Mouse (Mus musculus) adrenal gland, adult (tissue): ENCODE results near the gene 1700013F07Rik.
A peak's percentile ranks its signal among the peaks of the same experiment; 100 is the strongest.
"Not testable (repeated sequence)": the region's sequence is repeated elsewhere in the genome, so short reads cannot be mapped to it uniquely, and the experiment has no call there.

ENCODE experiments used
- DNase-seq, 2 experiments: peaks; one replicate each; pipeline ENCODE4 v3.0.0; 2022 to 2023; ENCODE audit warnings: low spot score in 1 of 2; ENCODE audit not compliant: inconsistent age in 2 of 2

Gene 1700013F07Rik

DNA sequence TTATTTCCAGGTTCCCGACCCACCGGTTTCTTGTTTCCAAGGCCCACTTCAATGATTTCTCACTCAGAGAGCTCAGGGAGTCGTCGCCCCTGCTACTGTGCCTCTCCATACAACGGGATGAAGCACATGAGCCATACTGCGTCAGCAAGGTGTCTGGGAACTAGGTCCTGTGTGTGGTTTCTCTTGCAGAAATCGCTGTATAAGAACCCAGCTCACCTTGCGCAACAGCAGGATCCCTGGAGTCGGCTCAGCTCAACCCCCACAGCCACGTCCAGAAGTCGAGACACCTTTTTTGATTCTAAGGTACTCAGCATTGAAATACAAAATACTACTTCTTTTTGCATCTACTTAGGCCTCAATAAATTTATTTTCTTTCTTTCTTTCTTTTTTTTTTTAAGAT lies 8.3 kb downstream of the 1700013F07Rik start:
- no peak for DNase-seq

DNA sequence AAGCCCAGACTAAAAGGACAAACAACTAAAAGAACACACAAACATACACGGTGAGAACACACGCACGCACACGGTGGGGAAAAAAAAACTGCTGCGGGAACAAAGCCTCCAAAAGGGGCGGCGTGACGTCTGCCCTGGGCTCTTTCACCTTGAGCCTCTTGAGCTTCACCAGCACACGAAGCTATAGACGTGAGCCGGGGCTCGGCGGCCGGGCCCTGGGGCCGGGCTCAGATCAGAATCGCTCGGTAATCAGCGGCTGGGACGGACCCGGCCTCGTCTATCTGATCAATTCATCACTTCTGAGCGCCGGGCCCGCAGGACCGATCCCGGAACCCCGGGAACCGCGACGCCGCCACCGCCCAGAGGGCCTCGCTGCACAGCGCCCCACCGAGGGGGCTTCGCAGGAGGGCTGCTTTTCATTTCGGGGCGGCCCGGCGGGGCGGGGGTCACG lies 20.2 kb downstream of the 1700013F07Rik start:
- no peak for DNase-seq

DNA sequence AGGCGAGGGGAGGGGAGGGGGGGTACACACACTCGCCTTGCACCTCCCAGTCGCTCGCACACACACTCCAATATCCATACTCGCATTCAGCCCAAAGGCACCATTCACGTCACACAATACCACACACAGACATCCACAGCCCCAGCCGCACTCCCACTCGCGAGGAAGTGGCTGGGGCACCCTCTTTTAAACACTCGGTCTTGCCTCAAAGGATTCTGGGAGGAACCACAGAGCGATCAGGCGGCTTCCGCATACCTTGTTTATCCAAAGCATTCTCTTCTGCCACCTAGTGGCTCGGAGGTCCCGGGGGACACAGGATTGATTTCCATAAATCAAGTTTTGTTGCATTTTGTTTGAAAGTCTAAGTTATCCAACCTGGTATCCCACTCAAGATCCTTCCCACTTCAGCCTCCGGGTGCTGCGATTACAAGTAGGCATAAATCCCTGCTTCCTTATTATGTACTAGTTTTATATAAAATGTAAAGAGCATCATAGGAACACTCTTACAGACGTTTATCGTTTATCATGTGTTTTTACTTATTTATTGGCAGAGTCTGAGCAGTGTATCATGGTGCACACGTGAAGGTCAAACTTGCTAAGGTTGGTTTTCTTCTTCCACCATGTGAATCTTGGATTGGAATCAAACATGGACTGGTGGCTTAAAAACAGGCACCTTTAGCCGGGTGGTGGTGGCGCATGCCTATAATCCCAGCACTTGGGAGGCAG lies 20.8 kb downstream of the 1700013F07Rik start:
- peak; percentile 93 to 98 for DNase-seq

DNA sequence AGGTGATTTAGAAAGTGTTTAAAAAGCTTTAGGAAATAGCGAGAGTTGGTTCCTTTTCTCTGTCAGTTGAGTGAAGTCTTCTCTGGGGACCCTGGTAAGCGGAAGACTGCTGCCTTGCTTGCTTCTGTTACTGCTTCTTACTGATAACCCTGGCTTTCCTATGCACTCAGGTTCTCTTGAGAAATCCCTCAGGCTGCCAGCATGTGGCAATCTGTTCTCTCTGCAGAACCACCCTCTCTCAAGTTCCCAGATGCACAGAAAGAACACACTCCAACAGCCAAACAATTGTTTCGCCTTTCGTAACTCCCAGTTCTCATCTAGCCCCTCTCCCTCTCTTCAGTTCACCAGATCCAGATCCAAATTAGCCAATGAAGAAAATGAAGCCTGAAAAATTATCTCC lies 23.9 kb downstream of the 1700013F07Rik start:
- no peak for DNase-seq

DNA sequence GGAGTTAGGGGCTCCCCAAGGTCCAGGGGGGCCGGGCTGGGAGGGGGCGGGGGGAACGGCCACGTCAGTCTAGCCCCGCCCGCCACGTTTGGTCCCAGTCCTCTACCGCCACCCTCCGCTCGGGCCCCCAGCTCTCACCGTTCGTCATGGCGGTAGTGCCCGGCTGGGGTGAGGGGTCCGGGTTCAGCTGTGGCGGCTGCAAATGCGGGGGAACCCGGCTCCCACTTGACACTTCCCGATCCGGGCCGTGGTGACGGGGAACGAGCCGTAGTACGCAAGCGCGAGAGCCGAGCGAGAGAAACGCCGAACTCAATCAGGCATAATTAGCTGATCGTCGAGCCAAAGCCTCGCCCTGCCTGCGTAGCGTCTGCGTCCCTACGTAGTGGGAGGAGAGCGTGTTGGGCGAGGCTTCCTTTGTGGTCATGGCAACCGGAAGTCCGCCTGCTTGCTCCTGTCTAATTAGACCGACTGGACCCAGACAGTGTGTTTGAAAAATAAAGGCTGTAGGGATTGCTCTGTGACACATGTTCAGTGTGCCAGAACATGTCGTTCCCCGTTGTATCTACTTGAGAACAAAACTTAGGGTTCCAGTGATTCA lies 28.3 kb downstream of the 1700013F07Rik start, which contains the start of gene Tmem167b:
Tmem167b (minus strand) TSS at position 334 of the 598 bp plus-strand sequence.
- peak; percentile 97 to 99 for DNase-seq

DNA sequence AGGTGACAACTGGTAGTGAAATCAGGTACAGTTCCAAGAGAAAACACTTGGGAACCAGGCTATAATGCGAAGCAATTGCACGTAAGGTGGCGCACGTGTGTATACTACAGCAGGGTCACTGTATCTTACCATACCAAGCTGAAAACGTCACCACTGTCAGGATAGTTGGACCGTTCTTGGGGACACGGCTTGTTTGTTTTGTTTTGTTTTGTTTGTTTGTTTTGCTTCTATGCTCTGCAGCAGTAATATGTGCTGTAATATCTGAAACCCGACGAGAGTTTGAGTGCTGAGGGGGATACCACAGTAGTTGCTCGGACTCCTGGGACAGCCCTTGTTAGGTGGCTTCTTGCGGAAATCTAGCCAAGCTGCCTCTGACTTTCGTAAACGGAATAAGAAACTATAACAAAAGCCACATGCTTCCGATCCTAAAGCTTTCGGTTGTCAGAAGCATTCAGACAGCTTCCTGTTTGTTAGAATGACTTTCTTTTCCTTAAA lies 28.9 kb downstream of the 1700013F07Rik start:
- DNase-seq: no peak

DNA sequence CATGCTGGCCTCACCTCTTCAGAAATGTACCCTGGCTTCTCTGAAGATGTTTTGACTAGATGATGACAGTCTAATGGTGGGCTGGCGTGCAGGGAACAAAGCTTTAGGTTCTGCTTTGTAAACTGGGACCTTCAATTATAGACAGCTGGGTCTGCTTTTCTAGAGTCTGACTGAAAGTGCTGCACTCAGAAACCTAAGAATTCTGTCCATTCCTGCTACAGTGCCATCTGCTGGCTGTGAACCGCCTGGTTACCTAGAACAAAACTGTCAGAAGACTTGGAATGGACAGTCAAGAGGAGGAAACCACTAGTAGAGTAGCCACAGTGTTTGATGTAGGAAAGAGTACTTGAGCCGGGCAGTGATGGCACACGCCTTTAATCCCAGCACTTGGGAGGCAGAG lies 29.4 kb downstream of the 1700013F07Rik start:
- peak; percentile 82 to 94 for DNase-seq

DNA sequence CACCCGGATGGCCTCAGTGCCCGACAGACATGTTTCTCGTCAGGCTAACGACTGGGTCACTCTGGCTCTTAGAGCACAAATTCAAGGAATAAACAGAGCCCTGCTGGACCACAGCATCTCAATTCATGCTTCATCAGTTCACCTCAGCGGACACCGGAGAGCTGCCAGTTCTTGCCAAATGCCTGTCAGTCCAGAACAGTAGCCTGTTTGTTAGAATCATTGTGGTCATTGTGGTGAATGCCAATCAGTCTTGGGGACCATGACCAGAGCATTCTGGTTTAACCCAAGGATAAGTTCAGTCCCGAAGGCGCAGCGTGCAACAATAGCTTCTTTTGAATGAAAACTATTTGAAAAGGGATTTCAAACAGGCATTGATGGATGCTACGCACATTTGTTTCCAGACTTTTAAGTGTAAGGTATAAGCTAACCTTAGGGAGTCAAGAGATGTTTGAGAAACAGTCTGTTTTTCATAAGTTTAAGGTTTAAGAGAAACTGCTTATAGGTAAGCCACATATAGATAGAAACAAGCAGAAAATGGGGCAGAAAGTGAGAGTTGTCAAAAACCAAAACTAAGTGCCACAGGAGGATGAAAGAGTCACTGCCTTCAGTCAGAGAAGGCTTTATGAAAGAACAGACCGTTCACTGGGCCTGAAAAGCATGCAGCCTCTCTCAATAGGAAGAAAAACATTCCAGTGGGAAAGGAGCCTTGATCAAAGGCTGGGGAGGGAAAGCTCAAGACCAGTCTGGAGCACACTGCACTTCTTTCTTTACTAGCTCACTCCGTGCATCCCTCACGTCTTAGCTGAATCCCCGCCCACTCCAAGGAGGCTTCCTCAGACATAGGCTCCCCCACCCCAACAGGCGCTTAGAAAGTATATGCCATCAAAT lies 34.3 kb downstream of the 1700013F07Rik start:
- DNase-seq: no peak

DNA sequence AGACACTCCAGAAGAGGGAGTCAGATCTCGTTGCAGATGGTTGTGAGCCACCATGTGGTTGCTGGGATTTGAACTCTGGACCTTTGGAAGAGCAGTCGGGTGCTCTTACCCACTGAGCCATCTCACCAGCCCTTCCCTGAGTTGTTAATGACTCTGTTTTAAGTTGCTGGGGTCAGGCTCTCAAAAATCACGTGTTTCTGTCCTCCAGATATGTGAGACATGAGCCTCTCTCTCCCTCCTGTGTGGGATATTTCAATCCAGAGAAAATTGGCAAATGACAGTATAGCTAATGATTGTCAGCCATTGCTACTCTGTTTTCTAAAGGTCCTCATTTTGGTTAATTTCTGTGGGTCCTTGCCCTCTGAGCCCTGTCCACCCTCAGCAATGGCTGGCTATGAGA lies 35.7 kb downstream of the 1700013F07Rik start:
- DNase-seq: not testable (repeated sequence)

DNA sequence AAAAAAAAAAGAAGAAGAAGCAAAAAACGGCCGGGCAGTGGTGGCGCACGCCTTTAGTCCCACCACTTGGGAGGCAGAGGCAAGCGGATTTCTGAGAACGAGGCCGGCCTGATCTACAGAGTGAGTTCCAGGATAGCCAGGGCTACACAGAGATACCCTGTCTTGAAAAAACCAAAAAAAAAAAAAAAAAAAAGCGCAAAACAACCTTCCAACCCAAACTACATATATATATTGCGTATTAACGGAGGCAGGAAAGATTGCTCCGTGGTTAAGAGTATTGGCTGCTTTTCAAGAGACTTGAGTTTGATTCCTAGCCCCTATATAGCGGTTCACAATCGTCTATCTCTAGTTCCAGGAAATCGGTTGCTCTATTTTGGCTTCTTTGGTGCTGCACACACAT lies 36.9 kb downstream of the 1700013F07Rik start:
- DNase-seq: no peak

DNA sequence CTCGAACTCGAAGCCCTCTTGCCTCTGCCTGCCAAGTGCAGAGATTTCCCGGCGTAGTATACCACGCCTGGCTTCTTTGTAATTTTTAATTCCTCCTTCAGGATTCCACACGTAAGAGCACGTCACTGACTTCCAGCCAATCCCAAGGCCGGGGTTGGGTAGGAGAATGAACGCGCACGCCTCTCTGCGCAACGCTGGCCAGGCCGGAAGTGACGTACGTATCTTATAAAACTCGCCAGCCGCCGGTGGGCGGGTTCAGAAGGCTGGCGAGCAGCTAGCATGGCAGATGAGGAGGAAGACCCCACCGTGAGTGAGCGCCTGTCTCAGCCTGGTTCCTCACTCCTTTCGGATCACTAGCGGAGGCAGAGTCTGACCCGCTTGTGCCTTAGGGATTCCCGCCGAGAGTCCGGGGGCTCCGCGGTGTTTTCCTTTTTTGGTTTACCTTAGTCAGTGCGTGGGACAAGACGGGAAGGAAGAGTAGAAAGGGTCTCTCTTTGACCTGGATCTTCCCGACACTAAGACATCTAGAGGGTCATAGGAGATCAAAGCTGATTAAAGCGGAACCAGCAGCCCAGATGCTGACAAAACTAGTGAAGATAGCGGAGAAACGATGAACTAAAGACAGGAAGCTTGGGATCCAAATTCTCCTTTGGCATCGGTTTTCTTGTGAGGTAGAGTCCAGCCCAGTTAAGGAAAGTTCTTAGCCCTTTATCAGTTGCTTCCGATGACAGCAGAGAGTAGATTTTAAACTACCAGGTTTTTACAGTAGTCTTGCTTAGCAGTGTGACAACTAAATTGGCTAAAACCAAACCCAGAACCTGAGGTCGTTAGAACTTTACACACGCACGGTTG lies 37.7 kb downstream of the 1700013F07Rik start, which contains the start of gene Taf13:
Taf13 (plus strand) TSS at position 256 of the 852 bp plus-strand sequence.
- peak; percentile 97 to 99 for DNase-seq

DNA sequence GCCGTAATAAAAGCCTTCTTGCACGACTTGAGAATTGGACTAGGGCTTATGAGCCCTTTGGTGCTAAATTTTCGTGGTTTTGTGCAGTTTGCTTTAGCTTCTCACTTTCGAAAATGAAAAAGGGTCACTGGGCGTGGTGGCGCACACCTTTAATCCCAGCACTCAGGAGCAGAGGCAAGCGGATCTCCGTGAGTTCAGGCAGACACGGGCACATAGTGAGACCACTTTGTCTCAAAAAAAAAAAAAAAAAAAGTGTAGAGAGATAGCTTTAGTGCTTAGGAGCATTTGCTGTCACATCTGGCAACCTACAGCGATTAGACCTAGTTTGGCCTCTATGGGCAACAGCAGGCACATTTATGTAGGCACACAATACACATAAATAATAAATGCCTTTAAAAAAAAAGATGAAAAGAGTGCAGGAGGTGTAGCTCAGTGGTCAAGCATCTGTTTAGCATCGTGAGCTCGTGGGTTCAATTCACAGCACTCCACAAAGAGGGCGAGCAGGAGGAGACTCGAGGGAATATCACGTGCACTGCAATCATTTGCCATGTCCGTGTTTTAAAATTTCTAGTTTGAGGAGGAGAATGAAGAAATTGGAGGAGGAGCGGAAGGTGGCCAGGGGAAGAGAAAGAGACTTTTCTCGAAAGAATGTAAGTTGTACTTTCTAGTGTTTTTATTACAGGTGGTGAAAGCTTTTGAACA lies 38.5 kb downstream of the 1700013F07Rik start:
- DNase-seq: peak in 1 of 2 experiments; percentile 49

DNA sequence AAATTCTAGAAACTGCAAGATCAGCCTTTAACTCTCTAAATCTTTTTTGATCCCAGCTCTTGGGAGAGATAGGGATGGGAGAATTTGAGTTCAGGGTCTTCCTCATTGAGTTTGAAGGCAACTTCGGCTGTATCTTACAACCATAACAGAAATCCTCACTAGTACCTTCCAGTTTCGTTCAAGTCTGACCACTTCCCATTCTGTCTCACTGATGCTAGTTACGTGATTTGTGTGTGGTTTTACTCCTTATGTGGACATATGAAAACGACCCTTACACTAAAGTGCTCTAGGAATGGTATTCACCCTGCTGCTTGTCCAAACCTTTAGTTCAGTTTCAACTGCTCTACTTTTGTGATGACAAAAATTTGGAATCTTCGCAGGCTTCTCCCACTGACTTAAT lies 40.1 kb downstream of the 1700013F07Rik start:
- DNase-seq: no peak

DNA sequence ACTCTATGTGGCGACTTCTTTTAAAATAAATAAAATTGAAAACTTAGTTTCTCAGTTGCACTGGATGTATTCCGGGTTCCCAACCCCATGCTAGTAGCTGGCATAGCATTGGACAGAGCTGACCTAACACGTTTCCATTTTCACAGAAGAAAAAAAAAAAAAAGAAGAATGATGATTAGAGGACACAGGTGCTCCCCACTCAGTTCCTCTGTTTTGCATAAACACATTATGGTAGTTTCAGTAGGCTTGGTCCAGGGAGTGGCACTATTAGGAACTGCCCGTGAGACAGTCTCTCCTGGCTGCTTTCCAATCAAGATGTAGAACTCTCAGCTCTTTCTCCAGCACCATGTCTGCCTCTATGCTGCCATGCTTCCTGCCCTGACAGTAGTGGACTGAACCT lies 50.6 kb downstream of the 1700013F07Rik start:
- no peak for DNase-seq

DNA sequence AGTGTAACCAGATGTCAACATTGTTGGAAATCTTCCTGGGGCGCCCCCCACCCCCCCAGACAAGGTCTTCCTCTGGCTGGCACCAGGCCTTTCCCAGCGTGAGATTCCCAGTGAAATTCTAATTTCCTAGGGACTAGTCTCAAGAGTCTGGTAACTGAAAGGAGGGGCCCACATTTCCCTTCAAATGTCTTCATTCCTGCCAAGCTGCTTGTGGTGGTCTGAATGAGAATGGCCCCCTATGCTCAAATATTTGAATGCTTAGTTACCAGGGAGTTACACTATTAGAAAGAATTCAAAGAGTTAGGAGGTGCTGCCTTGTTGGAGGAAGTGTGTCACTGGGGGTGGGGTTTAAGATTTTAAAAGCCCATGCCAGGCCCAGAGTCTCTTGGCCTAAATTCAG lies 54.5 kb downstream of the 1700013F07Rik start:
- no peak for DNase-seq

DNA sequence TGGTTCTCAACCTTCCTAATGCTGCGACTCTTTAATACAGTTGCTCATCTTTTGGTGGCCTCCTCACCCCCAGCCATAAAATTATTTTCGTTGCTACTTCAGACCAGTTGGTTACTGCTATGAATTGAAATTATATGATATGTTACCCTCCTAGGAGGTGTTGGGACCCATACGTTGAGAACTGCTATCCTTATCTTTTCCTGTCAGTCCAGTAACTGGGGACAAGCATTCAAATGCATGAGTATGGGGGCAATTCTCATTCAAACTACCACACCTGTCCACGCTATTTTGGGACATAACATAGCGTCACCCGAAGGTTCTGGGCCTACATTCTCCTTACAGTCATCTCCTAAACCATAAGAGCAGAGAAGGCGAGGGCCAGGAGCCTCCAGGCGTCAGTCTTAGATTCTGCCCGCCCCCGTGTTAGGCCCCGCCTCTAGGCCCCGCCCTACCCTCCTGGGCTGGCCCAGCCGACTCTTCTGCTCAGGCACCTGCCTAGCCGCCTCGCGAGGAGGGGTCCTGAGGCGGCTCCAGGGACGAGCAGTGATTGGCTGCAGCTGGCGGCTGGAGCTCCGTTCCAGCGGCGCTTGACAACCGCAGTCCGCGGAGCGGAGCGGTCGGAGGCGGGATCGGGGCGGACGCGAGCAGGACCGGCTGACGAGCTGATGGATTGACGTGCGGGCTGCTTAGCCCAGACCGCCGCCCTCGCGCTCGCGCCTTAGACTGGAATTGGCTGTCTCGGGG lies 57.0 kb downstream of the 1700013F07Rik start, which contains the start of gene Wdr47:
Wdr47 (plus strand) TSS at position 494 of the 744 bp plus-strand sequence.
- peak; percentile 98 for DNase-seq

DNA sequence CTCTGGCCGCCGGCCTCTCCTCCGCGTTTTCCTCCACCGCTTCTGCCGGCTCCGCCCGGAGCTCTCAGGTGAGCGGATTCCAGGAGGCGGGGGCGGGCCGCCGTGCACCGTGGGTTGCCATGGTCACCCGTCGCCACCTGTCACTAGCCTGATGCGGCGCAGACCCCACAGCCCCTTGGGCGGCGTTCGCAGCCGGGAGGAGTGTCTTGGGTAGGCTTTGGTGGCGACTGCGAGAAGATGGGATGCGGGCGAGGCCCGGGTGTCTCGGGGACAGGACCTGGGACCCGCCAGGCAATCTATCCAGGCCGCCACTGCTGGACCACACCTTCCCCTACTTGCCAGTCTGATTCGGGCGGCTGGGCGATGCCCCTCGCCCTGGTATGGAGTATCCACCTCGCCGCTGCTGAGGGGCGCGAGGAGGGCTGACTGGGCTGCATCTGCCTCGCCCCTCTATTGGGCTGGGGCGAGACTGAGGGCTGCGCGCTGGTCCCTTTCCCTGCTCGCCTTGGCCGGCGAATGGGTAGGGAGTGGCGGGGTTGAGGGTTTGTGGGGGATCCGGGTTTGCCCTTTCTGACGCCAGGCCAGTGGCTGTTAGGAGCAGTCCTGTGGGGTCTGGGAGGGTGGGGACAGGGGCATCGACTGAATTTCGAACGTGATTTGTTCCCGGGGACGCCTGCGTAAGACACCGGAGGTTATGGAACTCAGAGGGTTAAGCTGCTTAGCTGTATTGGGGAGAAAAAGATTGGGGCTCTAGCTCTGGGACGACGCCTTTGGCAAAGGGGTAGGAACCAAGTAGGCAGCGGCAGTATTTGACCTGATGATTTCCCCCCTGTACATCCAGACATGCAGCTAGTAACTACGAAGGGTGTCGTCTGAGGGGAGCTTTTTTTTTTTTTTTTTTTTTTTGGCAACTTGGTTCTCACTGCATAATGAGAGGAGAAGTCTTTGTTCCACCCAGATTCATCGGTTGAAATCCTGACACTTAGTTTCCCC lies 57.9 kb downstream of the 1700013F07Rik start:
- no peak for DNase-seq
